Mouse (Mus musculus) T-helper 1 cell (primary cell): ENCODE results near the gene Rab33a.

ENCODE experiments used
- in situ Hi-C: fragments of 300-600 bp; cut with MboI, MseI; formaldehyde crosslinking; loops from one replicate; pipeline ENCODE4 v1.15.1; 2025; ENCODE audit warnings: high pct_unique_total_duplicates

The Rab33a gene

DNA sequence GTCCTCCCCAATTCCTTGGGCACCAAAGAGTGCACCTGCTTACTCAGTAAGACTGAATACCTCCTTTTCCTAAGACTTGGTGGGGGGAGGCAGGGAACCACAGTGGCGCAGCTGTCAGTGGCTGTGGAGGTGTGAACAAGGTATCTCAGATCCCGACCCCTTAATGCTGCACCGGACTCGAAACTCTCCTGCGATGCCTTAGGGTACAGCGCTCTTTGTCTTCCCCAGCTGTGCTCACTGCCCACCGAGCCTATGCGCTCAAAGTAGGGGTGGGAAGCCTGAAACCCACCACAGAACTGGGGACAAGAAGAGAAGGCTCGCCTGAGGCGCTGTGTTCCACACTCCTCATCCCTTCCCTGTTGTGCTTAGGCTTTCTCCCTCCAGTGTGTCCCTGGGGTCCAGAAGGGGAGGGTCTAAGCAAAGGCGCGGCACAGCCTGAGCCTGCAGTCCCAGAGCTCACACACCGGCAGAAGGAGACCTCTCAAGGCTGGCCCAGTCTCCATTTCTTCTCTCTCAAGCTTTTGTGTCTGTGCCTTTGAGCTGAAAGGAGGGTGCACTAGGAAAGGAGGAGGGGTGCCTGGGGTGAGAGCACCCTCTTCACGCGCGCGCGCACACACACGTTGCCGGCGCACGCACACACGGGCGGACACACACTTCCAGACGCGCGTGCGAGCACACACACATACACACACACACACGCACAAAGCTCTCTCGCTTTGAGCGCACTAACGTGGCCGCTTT lies at the start of gene Rab33a:
TSS of gene Rab33a (plus strand) at position 478 of the 741 bp plus-strand sequence.
- in situ Hi-C loops, result no loop called here

DNA sequence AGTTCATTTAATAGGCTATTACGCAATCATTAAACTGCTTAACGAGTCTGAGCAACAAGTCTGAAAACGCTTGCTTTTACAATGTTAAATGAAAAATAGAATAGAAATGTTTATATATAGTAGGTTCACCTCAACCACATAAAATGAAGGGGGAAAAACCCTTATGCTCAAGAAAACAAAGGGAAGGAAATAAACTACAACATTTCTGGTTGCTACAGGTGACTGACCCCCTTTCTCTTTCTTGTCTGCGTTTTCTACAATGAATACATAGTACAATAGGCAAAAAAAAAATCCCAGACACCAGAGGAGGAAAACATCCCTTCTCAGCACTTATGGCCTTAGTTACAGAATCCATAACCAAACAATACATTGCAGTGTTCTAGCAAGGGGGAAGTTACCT lies 38.0 kb upstream of the Rab33a start:
- in situ Hi-C loops, result no loop called here

DNA sequence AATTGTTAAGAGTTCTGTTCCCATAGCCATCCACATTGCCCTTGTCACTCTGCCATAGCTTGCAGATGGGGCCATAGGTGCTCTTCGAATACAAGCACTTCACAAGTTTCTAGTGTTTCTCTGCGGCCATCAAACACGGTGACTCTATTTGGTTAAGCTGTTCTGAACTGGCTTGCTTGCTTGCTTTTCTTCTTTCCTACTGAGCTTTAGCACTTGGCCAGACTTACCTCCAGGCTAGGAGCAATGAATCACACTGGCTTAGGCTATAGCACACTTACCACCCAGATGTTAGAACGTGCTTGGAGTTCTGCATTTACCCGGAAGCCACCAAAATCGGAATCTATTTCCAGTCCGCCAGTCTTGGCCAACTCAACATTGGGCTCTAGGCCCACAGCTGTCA lies 37.4 kb upstream of the Rab33a start:
- in situ Hi-C loops, result no loop called here

DNA sequence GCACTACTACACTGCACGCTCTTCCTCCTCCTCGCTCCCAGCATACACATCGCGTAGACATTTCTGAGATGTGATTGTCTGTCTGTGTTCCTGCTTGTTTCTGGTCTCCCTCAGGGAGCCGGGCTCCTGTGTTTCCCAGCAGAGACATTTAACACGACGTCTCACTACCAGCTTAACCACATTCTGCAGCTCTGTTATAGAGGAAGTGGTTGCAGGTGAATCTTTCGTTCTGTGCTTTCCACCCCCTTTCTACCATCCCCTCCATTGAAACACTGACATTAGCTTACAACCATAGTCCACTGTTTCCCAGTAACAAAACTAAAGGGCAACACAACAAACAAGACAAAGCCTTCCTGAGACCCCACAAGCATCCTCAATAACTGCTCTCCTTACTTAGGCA lies 25.3 kb upstream of the Rab33a start:
- in situ Hi-C loops, result no loop called here

DNA sequence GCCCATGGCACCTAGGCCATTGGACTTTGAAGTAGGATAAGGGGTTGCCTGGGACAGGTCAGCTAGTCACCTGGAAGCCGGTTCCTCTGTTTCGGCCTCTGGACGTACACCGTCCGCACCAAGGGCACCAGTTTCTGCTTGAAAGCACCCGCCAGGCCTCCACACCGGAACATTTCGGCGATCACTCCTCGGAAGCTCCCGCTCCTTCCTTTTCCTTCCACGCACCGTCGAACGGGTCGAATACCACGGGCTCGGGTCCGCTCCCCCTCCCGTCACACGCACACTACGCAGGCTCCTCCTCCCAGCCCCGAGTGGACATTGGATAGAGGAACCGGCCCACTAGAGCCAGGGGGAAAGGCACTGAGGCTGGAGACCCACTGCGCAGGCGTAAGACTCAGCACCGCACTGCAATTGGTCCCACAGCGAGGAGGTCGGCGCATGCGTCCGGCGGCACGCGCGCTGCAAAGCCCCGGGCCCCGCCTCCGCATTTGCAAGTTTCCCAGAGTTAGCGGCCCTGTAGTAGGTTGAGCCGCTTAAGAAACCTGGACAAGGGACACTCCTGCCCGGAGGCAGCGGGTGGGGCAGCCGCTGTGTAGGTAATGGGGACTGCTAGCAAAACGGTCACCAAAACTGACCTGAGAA lies 5.8 kb upstream of the Rab33a start, which contains the start of gene Aifm1:
TSS of gene Aifm1 (minus strand) at position 398 of the 642 bp plus-strand sequence.
- in situ Hi-C loops, result no loop called here

DNA sequence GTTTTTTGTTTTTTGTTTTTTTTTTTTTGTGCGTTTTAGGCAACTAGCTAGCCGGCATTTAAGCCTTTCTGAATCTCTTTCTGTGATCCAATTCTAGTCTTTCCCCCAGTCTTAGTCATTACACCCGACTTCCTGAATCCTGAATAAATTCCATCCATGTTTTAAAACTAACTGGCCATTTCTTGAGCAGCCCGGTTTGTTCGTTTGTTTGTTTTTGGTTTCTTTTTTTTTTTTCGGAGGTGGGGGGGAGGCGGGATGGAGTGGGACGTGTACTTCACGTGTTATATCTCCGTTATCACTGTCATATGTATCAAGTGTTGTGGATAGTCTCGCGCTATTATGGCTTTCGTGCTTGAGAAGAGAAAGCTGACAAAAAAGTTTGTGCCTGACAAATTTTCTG lies 5.3 kb upstream of the Rab33a start:
- in situ Hi-C loops, result no loop called here

DNA sequence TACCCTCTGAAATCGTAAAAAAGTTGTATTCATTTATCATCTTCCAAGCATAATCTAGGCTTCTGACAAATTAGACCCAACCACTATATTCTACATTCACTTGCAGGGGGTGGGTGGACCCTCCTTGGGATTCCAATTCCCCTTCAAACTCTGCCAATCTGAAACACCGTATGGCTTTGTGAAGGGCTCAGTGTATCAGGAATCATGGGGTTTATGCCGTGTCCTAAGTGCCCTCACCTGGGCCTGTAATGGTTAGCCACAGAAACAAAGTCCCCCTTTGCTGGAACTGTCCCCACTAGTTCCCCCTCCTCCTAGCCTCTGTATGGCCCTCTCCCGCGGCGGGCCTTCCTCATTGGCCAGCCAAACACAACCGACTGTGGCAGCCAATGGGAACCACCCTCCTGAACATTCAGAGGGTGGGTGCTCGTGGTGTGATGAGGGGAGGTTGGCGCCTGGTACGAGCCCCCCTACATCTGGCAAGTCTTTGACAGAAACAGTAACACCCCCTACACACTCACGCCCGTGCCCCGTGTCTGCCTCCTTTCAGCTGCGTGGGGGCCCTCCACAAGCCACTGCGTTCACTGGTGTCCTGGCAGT lies 776 bp upstream of the Rab33a start:
- in situ Hi-C loops, result no loop called here

DNA sequence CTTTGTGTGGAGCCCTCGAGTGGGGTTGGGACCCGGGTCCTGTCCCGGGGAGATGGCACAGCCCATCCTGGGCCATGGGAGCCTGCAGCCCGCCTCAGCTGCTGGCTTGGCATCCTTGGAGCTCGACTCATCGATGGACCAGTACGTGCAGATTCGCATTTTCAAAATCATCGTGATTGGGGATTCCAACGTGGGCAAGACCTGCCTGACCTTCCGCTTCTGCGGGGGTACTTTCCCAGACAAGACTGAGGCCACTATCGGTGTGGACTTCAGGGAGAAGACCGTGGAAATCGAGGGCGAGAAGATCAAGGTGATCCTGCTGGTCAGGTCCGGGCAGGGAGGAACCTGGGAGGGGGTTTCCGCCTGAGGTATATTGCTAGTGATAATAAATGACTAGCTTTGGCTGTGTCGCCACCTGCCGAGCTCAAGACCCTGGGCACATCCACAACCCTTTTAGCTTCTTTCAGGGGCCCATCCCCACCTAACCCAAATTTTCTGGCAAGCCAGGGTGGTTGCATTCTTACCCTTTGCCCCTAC lies 532 bp downstream of the Rab33a start:
- in situ Hi-C loops, result no loop called here

DNA sequence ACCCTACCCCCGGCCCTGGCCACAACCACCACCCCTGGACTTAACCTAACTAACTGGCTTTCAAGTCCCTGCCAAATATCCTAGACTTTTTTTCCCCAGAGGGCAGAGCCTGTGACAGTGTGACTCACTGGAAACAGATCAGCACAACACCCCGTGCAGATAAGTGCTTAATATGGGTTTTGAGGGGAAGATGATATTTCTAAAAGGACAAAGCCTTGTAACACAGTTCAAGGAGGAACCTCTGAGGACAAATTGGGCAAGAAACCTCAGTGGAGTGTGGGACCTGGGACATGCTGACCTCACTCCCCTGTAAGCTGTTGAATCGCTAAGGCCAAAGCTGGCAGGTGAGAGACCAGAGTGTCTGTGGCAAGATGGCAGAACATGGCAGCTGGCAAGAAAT lies 2.6 kb downstream of the Rab33a start:
- in situ Hi-C loops, result no loop called here

DNA sequence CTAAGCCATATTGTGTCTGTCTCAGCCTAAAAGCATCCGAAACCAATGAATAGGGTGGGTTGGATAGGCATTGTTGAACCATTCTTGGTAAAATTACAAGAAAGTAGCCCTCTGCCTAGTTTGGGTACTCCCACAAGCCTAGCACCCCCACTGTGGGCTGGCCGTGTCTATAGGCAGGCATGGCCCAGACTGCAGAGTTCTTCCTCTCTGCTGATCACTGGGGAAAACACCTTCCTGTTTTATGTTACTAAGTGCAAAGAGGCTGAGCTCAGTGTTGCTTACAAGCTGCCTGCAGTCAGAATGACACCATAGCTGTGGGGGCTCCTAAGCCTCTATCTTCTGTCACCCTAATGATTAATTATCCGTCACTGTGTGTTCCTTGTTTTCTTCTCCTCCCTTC lies 4.4 kb downstream of the Rab33a start:
- in situ Hi-C loops, result no loop called here

DNA sequence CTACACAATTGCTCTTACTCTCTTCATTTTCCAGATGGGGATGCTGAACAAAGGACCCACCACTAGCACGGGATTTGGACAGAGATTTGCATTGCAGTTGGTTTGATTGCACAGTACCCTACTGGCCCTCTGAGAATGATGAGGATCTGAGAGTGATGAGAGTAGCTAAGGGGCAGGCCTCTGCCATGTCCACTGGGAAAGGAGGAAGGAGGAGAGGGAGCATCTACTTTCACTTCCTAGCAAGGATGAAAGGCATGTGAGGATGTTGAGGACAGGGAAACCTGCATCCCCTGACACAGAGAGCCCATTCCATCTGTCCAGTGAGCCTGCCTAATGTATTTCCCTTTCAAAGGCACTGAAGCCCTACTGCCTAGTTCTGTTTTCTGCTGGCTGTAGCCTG lies 6.2 kb downstream of the Rab33a start:
- in situ Hi-C loops, result loop anchor here (5.0 kb wide), 1 partner anchor 528 kb away; no protein-coding TSS in a partner anchor

DNA sequence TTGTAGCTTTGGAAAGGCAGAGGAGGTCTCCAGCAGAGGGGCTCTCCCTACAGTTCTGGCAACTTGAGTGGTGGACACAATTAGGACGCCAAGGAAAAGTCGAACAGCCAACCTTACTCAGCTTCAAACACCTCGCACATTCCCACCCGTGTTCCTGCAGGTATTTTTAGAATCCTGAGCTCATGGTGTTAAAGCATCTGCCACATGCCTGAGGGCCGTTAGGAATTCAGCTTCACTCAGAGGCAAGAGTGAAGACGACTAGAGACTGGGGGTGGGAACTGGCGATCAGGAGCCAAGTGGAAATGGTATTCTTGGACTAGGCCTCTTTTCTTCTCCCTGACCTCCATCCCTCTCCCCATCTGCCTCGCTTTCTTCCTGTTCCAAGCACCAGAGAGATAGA lies 6.8 kb downstream of the Rab33a start:
- in situ Hi-C loops, result loop anchor here (5.0 kb wide), 1 partner anchor 529 kb away; no protein-coding TSS in a partner anchor

DNA sequence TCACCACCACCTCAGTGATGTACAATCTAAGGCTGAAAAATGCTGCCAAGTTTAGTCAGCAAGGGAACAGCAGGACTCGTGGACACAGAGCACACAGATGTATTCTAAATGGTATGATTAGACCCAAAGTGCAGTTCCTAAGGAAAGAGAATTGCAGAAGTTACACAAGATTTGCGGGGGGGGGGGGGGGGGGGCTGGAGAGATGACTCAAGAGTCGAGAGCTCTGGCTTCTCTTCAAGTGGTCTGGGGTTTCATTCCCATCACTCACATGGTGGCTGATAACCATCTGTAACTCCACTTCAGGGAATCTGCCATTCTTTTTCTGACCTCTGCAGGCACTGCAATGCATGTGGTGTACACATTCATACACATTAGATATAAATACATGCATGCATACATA lies 7.3 kb downstream of the Rab33a start:
- in situ Hi-C loops, result loop anchor here (5.0 kb wide), 1 partner anchor 529 kb away; no protein-coding TSS in a partner anchor

DNA sequence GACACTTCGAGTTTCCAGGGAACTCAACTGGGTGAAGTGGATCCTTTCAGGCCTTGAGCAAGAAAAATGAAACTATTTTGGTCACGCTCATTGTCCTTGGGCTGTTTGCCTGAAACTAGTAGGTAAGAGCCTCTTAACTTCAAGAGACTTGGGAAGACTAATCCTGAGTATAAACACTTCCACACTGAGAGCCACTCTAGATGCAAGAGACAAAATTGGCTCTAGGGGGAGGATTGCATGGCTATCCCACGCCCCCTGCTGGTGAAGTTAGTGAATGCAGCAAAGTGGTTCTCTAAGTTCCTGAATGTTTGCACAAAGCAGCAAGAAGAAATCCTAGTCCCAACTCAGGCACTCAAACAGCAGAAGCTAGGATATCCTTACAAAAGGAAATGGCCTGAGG lies 13.1 kb downstream of the Rab33a start:
- in situ Hi-C loops, result loop anchor here (5.0 kb wide), 1 partner anchor 105 kb away; no protein-coding TSS in a partner anchor
